Mouse (Mus musculus) kidney, adult 9 months (tissue): ENCODE measurements around the gene Thbs3.
A peak's percentile ranks its signal among the peaks of the same experiment; 100 is the strongest.

Experiments
- DNase-seq: peaks from one replicate; pipeline ENCODE4 v3.0.0; 2022

Thbs3 gene

DNA sequence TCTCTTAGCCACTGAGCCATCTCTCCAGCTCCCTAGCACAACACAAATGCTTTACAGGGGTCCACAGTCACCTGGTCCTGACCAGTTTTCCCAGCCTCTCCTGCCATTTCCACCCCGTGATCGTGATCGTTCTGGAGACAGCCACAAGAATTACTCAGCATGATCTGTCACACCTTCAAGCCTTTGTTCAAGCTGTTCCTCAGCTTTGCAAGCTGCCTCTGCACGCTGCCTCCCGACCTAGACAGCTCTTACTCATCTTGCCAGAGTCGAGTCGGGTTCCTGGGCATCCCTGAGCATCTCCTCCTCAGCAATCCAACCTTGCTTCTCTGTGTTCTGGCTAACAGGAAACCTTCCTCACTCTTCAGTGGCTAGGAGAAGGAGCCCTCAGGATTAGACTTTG, 44.1 kb downstream of the Thbs3 start, which contains the start of gene Dpm3:
Dpm3 (plus strand) TSS at position 283 of the 400 bp plus-strand sequence.
- DNase-seq, result no peak

DNA sequence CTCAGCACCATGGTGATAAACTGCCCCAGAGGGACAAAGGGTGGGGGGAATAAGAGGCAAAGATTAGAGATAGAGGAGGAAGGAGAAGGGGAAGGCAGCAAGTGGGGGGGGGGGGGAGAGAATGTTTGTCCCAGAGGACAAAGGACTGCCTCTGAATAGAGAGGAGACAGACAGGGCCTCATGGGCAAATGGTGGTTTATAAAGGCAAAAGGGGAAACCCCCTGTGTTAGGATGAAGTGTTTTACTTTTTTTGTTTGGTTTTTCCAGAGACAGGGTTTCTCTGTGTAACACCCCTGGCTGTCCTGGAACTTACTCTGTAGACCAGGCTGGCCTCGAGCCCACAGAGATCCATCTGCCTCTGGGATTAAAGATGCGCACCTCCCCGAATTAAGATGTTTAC, 45.2 kb downstream of the Thbs3 start:
- no peak for DNase-seq

DNA sequence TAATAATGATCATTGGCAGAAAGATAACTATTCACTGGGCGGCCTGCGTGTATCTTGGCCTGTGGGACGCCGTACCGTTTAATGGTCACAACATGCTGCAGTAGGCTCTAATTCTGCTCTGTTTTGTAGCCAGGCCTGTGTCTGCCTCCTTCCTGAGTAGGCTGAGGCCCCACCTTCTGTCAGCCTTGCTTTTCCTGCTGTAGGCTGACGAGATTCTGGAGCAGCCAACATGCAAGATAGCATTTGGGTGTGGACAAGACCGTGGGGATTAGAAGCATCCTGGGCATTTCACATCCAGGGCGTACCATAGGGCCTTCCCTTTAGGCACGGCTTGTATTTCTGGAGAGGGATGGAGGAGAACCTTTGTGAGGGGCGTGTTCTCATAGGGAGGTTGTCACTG, 47.4 kb downstream of the Thbs3 start:
- peak; percentile 49 for DNase-seq

DNA sequence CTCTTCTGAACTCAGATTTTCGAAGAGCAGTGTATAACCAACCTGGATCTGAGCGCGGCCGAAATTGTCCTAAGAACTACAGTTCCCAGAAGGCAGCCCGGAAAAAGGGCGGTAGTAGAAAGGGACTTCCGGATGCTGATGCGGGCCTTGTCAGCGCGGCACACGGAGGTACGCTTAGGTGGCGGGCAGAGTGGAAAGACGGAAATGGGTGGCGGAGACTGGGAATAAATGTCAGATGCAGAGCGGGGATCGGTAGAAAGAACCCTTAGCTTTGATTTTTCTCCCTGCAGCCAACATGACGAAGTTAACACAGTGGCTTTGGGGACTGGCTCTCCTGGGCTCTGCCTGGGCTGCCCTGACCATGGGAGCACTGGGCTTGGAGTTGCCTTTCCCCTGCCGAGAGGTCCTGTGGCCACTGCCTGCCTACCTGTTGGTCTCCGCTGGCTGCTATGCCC, 51.5 kb downstream of the Thbs3 start:
- DNase-seq, result peak; percentile 84

DNA sequence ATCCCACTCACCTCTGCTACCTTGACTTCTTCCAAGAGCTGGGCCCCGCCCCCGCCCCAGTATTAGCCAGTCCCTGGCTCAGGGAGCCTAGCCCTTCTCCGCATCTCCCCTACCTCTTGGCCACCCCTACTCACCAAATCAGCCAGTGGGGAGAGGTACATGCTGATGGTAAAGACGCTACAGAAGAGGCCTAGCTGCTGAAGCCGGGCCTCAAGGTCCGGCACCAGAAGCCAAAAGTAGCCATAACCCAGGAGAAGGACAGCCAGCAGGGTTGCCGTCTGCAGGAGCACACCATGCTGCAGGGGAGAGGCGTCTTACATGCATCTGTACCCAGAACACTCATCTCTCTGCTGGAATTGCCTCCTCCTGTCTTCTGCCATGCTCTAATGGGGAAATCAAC, 53.9 kb downstream of the Thbs3 start:
- DNase-seq, result no peak

DNA sequence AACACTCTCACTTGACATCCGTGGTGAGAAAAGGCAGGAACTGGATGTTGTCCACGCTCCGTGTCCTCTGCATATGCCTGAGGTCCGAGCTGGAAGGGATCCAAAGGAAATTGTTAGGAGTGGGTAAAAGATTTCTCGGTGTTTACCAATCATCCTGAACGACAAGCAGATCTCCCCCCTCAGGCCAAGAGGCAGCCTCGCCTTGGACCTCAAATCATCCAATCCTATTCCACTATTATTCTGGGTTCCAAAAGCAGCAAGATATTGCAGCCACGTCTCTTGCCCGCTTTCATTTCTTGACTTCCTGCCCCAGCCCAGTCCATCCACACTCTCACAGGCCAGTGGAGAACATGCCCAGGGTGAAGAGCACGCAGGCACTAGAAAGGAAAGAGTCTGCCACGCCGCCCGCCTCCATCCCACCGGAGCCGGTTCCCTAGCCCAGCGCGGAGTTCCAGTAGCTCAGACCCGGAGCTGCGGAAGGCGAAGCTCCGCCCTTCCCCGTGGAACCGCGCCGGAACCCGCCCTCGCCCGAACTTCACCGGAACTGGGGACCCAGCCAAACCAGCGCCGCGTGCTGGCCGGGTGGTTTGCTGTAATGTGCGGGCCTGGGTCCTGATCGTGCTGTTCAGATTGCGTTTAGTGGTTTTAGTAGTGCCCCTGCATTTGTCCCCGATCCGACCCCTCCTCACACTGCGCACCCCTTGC, 55.2 kb downstream of the Thbs3 start, which contains the start of gene Slc50a1:
Slc50a1 (minus strand) TSS at position 520 of the 705 bp plus-strand sequence.
- DNase-seq, result peak; percentile 84

DNA sequence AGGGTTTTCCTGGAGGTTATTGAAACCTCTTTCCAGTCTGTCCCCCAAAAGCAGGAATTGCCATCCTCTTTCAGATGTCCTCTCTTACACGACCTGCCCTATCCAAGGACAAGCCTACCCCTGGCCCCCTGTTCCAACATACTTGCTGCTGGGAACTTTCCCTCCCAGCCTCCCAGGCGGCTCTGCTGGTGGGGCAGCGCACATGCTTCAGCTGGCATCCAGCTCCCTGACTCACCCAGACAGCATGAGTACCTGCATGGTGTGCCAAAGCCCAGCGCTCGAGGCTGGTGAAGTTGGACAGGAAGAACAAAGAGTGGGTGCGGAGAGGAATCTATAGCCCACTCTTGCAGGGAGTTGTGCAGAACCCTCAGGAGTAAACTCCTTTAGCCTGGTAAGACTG, 55.9 kb downstream of the Thbs3 start:
- peak; percentile 44 for DNase-seq

DNA sequence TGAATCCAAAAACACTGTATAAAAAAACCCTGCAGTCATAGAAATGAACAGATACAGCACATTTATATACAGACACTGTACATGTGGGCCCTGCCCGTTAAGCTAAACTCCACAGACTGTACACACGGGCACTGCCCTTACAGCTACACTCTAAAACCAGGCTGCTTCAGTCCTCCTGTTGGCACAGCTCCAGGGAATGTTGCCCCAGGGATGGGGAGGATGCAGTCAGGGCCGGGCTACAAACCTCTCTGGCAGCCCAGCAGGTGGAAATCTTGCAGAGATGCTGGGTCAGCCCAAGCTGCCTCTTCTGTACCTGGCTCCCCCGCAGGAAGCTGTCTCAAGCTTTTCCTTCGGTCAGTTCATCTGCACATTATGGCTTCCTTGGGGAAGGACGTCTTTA, 56.8 kb downstream of the Thbs3 start:
- peak; percentile 51 for DNase-seq

DNA sequence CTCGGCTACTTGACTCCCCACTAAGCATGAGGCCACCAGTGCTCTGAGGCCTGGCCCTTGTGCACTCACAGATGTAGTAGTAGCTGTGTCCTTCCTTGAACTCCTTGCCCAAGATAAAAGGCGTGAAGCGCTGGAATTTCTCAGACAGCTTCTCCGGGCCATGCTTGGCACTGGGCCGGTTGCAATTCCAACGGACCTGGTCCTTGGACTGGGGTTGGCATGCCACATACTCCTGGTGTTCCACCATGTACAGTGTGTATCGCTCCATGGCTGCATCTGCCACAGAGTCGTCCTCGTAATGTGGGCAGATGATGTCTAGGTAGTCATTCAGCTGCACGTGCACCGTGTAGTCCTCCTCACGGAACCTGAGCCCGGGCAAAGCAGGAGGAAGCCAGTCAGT, 61.1 kb downstream of the Thbs3 start:
- DNase-seq, result peak; percentile 55
